Mouse (Mus musculus) spleen, adult 2 months (tissue): ENCODE measurements around the gene Mapkapk2. TPM values are rescaled to one million over a fixed set of nuclear protein-coding genes. Genes with fewer than 3 reads are reported as not detected.

Source experiments
- DNase-seq, 2 experiments: peaks; one replicate each; pipeline versions ENCODE4 v3.0.0 to v3.0.0-alpha.2; 2012 to 2021; ENCODE audit warnings: low spot score in 2 of 2, low read depth in 1 of 2
- H3K27ac ChIP-seq: fragments of 200-500 bp; 2 replicates; pipeline ENCODE4 v1.5.1; 2012; ENCODE audit warnings: low read length, inconsistent platforms; ENCODE audit not compliant: insufficient read depth
- H3K27me3 ChIP-seq: fragments of 200-500 bp; 2 replicates; pipeline ENCODE4 v1.6.1; 2012; ENCODE audit warnings: mild to moderate bottlenecking, moderate library complexity, low read length, inconsistent platforms; ENCODE audit not compliant: control insufficient read depth, insufficient read depth
- H3K36me3 ChIP-seq: fragments of 200-500 bp; 2 replicates; pipeline ENCODE4 v1.6.1; 2012; ENCODE audit warnings: mild to moderate bottlenecking, low read length, inconsistent platforms; ENCODE audit not compliant: control insufficient read depth, insufficient read depth
- H3K4me1 ChIP-seq: fragments of 200-500 bp; 2 replicates; pipeline ENCODE4 v1.6.1; 2011; ENCODE audit warnings: inconsistent platforms; ENCODE audit not compliant: control insufficient read depth, insufficient read depth, insufficient read length
- H3K4me3 ChIP-seq: fragments of 200-500 bp; 2 replicates; pipeline ENCODE4 v1.5.1; 2011; ENCODE audit warnings: mild to moderate bottlenecking, inconsistent platforms; ENCODE audit not compliant: insufficient read depth, insufficient read length; ENCODE audit errors: extremely low read depth
- CTCF ChIP-seq: fragments of 200-500 bp; IDR thresholded peaks from 2 replicates; pipeline ENCODE4 v1.5.1; 2011; ENCODE audit warnings: mild to moderate bottlenecking, inconsistent platforms; ENCODE audit not compliant: insufficient read depth, insufficient read length, insufficient replicate concordance; ENCODE audit errors: extremely low read depth
- POLR2A ChIP-seq: fragments of 200-500 bp; IDR thresholded peaks from 2 replicates; pipeline ENCODE4 v1.6.1; 2011; ENCODE audit warnings: low read depth, low read length, inconsistent platforms
- WGBS: fragments of 180-500 bp; shearing (Covaris S2); methylation state at CpG from one replicate; pipeline ENCODE4 v1.1.7; 2018; 5-methylcytosine and 5-hydroxymethylcytosine counted together
- polyA plus RNA-seq: library from polyadenylated mRNA; depleted of rRNA; stranded (reverse); fragments of >200 nt; gene quantifications from 2 replicates; pipeline ENCODE4 v1.2.3, GENCODE M21; 2012

Mapkapk2 gene
- polyA plus RNA-seq, 1 experiment, result 55.3 TPM

DNA sequence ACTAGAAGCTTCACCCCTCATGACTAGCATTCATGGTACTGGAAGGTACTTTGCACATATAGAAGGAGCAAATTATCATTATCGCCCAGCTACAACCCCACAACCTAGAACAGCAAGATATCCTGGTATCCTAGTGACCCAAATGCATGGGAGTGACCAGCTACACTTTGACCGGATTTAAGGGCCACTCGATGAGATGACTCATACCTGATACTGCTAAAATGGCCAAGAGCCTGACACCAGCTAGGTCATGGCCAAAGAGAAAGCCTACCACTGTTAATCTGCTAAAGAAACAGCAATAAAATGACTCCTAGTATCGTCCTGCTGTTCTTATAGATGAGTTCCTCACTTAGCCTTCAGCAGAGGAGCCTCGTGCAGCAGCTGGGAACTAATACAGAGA is 58.1 kb downstream of the Mapkapk2 start:
- no peak for DNase-seq
- no peaks in the 10 kb centered on the region for H3K36me3 ChIP-seq
- no peaks in the 10 kb centered on the region for H3K27me3 ChIP-seq
- peaks cover 4% of the 10 kb centered on the region for H3K4me1 ChIP-seq
- TF ChIP-seq POLR2A (no peak), CTCF (no peak)
- no peak overlapping the region for H3K27ac ChIP-seq
- WGBS, result 92% methylated on average over 5 of the region's 5 CpGs
- H3K4me3 ChIP-seq, result no peak overlapping the region

DNA sequence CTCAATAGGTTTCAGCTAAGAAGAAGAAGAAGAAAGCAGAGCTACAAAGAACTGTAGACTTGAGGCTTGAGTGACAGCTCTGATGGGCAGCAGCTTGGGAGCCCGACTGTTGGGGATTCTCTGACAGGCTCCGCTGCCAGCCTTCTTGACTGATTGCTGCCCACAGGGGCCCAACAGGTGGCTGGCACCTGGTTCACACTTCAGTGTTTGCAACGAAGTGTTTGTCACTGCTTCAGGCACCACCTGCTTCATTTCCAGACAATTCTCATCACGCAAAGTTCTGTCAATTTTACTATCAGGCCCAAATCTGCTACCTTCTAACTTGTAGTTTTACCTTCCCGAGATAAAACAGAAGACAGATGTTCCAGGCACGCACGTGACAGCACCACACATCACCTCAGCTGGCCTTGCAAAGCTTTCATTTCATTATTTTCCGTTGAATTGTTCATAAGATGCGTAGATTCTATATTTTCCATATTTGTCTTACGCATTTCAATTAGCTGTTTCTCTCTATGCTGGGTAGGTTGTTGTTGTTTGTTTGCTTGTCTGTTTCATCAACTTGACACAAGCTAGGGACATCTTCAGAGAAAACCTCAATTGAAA is 59.1 kb downstream of the Mapkapk2 start:
- Histone ChIP-seq H3K4me3 (no peak overlapping the region), H3K36me3 (no peaks in the 10 kb centered on the region), H3K27ac (no peak overlapping the region), H3K27me3 (no peaks in the 10 kb centered on the region), H3K4me1 (peaks cover 4% of the 10 kb centered on the region)
- no peak for DNase-seq
- 69% methylated on average over 10 of the region's 10 CpGs for WGBS
- no peak for TF ChIP-seq POLR2A
- no peak for TF ChIP-seq CTCF

DNA sequence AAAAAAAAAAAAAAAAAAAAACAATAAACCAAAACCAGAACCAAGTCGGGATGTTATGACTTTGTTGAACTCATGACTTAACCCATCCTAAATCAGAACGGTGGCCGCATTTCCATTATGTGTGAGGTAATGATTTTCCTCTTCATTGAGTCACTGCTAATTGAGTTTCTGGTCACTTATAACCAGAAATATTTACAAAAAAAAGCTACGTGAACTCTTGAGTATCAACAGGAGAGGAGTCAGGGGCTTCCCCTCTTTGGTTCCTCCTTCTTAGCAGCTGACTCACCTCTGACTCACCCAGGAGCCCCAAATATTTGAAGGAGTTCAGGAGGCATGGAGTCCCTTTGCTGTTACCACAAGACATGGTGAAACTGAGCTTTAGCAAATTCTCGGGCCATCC is 59.6 kb downstream of the Mapkapk2 start:
- WGBS, result 63% methylated on average over 5 of the region's 5 CpGs

DNA sequence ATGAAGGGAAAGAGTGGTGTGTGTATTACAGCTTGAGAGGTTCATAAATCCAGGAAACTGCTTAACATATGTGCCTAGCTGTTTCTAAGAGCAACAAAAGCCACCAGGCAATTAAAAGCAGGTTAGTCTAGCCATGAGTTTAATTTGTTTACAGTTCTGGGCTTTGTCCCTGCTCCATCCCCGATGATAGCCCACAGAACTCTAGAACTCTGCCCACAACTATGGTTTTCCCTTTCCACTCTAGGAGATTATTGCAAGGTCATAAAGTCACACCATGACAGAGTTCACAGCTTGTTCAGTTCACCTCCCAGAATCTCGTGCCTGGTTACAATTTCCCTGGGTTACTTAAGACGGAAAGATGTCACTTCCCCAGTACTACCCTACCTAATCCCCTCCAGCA is 66.4 kb downstream of the Mapkapk2 start:
- H3K4me1 ChIP-seq, result no peaks in the 10 kb centered on the region
- no peak overlapping the region for H3K4me3 ChIP-seq
- H3K27ac ChIP-seq, result no peak overlapping the region
- TF ChIP-seq CTCF (no peak), POLR2A (no peak)
- WGBS, result 57% methylated on average over 3 of the region's 3 CpGs
- H3K36me3 ChIP-seq, result no peaks in the 10 kb centered on the region
- DNase-seq, result no peak
- H3K27me3 ChIP-seq, result no peaks in the 10 kb centered on the region

More for the DNA sequence above, 59.6 kb downstream of the Mapkapk2 start:
- H3K27ac ChIP-seq, result no peak overlapping the region
- no peaks in the 10 kb centered on the region for H3K36me3 ChIP-seq
- H3K27me3 ChIP-seq, result no peaks in the 10 kb centered on the region
- peaks cover 4% of the 10 kb centered on the region for H3K4me1 ChIP-seq
- TF ChIP-seq CTCF, result no peak
- no peak for TF ChIP-seq POLR2A
- no peak overlapping the region for H3K4me3 ChIP-seq
- DNase-seq, result no peak

DNA sequence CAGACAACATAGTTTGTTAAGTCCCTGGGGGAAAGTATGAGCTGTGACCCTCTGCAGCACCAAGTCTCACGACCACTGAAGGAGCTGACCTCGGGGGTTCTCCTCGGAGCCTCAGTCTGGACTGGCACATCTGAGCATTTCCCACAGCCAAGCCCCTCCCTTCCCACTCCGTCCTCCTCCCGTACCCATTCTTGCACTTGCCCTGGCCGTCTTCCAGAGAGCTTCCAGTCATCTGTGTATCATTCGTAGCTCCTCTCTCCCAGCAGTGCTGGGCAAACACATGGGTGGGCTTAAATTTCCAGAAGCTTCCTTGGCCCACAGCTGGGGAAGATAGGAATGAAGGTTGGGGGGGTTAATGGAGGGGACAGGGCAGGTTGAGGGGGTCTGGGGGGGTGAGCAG is 67.4 kb downstream of the Mapkapk2 start:
- H3K36me3 ChIP-seq, result no peaks in the 10 kb centered on the region
- 79% methylated on average over 7 of the region's 7 CpGs for WGBS
- no peaks in the 10 kb centered on the region for H3K27me3 ChIP-seq
- no peak overlapping the region for H3K27ac ChIP-seq
- no peak overlapping the region for H3K4me3 ChIP-seq
- TF ChIP-seq CTCF (no peak), POLR2A (no peak)
- peaks cover 5% of the 10 kb centered on the region; the same call in 1 of the 2 replicates for H3K4me1 ChIP-seq
- no peak for DNase-seq

DNA sequence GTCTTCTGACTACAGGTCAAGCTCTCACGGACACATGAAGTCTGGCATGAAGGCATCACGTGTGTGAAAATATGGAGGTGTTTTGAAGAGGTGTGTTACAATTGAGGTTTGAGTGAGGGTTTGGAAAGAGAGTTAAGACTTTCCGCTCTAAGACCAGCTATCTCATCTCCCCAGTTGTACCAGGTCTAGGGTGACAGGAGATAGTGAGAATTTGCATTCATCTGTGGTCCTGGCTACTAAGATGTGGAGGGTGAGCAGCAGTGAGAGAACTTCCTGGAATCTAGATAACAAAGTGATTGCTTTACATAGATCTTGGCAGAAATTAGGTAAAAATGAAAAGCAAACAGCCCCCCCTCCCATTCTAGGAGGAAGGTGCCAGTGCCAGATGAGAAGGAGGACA is 68.4 kb downstream of the Mapkapk2 start:
- 75% methylated on average over 3 of the region's 3 CpGs for WGBS
- DNase-seq, result no peak
- Histone ChIP-seq H3K36me3 (no peaks in the 10 kb centered on the region), H3K4me3 (no peak overlapping the region), H3K4me1 (peaks cover 5% of the 10 kb centered on the region; the same call in 1 of the 2 replicates), H3K27ac (no peak overlapping the region), H3K27me3 (no peaks in the 10 kb centered on the region)
- TF ChIP-seq CTCF (no peak), POLR2A (no peak)

DNA sequence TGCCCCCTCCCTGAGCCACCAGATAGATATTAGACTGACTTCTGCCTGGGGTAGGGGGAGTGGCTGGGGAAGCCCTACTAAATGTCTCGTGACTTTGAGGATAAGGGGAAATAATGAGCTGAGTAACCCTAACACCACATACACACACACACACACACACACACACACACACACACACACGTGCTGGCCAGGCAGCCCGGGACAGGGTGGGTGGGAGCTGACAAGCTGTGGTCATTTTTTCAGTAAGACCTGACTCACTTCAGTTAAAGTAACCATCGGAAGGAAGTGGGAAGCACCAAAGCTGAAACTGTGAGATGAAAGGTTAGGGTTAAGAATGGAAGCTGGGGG is 71.8 kb downstream of the Mapkapk2 start:
- WGBS, result 7% methylated on average over 4 of the region's 4 CpGs
- H3K27ac ChIP-seq, result no peak overlapping the region
- H3K4me1 ChIP-seq, result peaks cover 10% of the 10 kb centered on the region; the same call in 1 of the 2 replicates
- no peaks in the 10 kb centered on the region for H3K27me3 ChIP-seq
- DNase-seq, result no peak
- H3K4me3 ChIP-seq, result no peak overlapping the region
- no peaks in the 10 kb centered on the region for H3K36me3 ChIP-seq
- TF ChIP-seq CTCF (no peak), POLR2A (no peak)
